Mouse (Mus musculus): ENCODE results near the gene Cdan1.

Gene Cdan1

GRCm38 (mm10) chr2:120670253-120670652 is 179.7 kb downstream of the Cdan1 start:
- in situ Hi-C loops (cut with MboI; ENCODE audit: low sequenced_read_pairs), result no loop called here

DNA sequence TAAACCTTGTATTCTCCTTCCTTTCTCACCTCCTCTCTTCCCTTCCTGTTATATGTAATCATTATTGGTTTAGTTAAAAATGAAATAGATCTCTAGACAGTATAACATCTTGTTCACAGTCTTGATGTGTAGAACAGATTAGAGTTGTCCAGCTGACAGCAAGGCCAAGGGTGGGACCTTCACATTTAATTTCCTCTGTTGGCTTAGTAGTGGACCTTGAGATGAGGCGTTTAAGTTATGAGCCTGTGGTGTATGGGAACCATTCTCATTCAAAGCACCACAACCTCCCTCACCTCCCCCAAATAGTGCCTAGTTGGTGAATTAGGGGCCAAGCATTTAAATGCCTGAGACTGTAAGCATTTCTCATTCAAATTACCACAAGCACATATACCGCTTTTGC is 182.5 kb downstream of the Cdan1 start:
- in situ Hi-C loops (cut with MboI; ENCODE audit: low sequenced_read_pairs), result no loop called here

Measured in CH12F3 (cell line).